Mouse (Mus musculus) liver, embryonic 13.5 days (tissue): ENCODE data around the gene Alpl. TPM values are rescaled to one million over a fixed set of nuclear protein-coding genes. Genes with fewer than 3 reads are reported as not detected.
A peak's percentile ranks its signal among the peaks of the same experiment; 100 is the strongest.

Experiments used
- ATAC-seq: fragments of 200-750 bp; cut with Nextera tagmentation; 2 replicates; pipeline ENCODE4 v1.8.0; 2017; ENCODE audit warnings: low read depth, mild to moderate bottlenecking, moderate number of reproducible peaks, moderate library complexity
- DNase-seq: peaks from one replicate; pipeline ENCODE4 v3.0.0; 2022
- H3K27ac ChIP-seq: fragments of 300-500 bp; sonication (generic); 2 replicates; pipeline ENCODE4 v1.5.1; 2015; ENCODE audit warnings: moderate library complexity, mild to moderate bottlenecking, inconsistent platforms
- H3K27me3 ChIP-seq: fragments of 300-500 bp; sonication (generic); 2 replicates; pipeline ENCODE4 v1.6.1; 2015; ENCODE audit warnings: mild to moderate bottlenecking, inconsistent platforms
- H3K36me3 ChIP-seq: fragments of 300-500 bp; sonication (generic); 2 replicates; pipeline ENCODE4 v1.6.1; 2015; ENCODE audit warnings: mild to moderate bottlenecking, inconsistent platforms
- H3K4me1 ChIP-seq: fragments of 300-500 bp; sonication (generic); replicated peaks from 2 replicates; pipeline ENCODE4 v1.6.1; 2015; ENCODE audit warnings: inconsistent platforms
- H3K4me2 ChIP-seq: fragments of 300-500 bp; sonication (generic); 2 replicates; pipeline ENCODE4 v1.6.1; 2015; ENCODE audit warnings: inconsistent platforms, mild to moderate bottlenecking, moderate library complexity
- H3K4me3 ChIP-seq: fragments of 300-500 bp; sonication (generic); replicated peaks from 2 replicates; pipeline ENCODE4 v1.5.1; 2015; ENCODE audit warnings: mild to moderate bottlenecking, inconsistent platforms
- H3K9ac ChIP-seq: fragments of 300-500 bp; sonication (generic); 2 replicates; pipeline ENCODE4 v1.6.1; 2015; ENCODE audit warnings: mild to moderate bottlenecking, inconsistent platforms
- H3K9me3 ChIP-seq: fragments of 300-500 bp; sonication (generic); replicated peaks from 2 replicates; pipeline ENCODE4 v1.6.1; 2016; ENCODE audit warnings: inconsistent platforms
- WGBS: fragments of 180-500 bp; shearing (Covaris S2); methylation state at CpG from one replicate; pipeline ENCODE4 v1.1.7; 2015; ENCODE audit not compliant: insufficient replicate concordance; 5-methylcytosine and 5-hydroxymethylcytosine counted together
- polyA plus RNA-seq: library from polyadenylated mRNA; unstranded; fragments of >200 nt; fragmentation: Nextera tagmentation; extraction: Ambion mirVana; gene quantifications from 2 replicates; pipeline ENCODE4 v1.2.1, GENCODE M21; 2015

The Alpl gene
- 6.3 and 8.2 TPM in 2 replicates for polyA plus RNA-seq

GRCm38 (mm10) chr4:137795611-137796557 is at the start of gene Alpl:
TSS of gene Alpl (minus strand) at chr4:137796384.
- Histone ChIP-seq H3K36me3 (no peaks in the 10 kb centered on the region), H3K27ac (no peak within 1 kb of the TSS), H3K9me3 (no peaks in the 10 kb centered on the region), H3K4me2 (peak within 1 kb of the TSS; percentile 63), H3K9ac (peak within 1 kb of the TSS; percentile 36), H3K4me1 (peaks cover 10% of the 10 kb centered on the region), H3K4me3 (peak within 1 kb of the TSS; percentile 51), H3K27me3 (peaks cover 72% of the 10 kb centered on the region)
- peak; percentile 22 for DNase-seq
- peak; percentile 64 for ATAC-seq
- 3% methylated on average over 78 of the region's 78 CpGs for WGBS

GRCm38 (mm10) chr4:137844656-137845055 is 48.5 kb upstream of the Alpl start:
- Histone ChIP-seq H3K9ac (no peak overlapping the region), H3K4me1 (no peaks in the 10 kb centered on the region), H3K4me3 (no peak overlapping the region), H3K36me3 (no peaks in the 10 kb centered on the region), H3K4me2 (no peak overlapping the region), H3K27me3 (peaks cover 8% of the 10 kb centered on the region; the same call in 1 of the 2 replicates), H3K9me3 (no peaks in the 10 kb centered on the region), H3K27ac (no peak overlapping the region)
- WGBS, result 23% methylated on average over 11 of the region's 11 CpGs
- DNase-seq, result peak; percentile 37
- ATAC-seq, result no peak

GRCm38 (mm10) chr4:137839452-137839851 is 43.3 kb upstream of the Alpl start:
- WGBS, result 67% methylated on average over 5 of the region's 5 CpGs

GRCm38 (mm10) chr4:137838791-137839190 is 42.6 kb upstream of the Alpl start:
- Histone ChIP-seq H3K9ac (no peak overlapping the region), H3K9me3 (no peaks in the 10 kb centered on the region), H3K4me3 (no peak overlapping the region), H3K27ac (no peak overlapping the region), H3K36me3 (no peaks in the 10 kb centered on the region), H3K4me2 (no peak overlapping the region), H3K4me1 (no peaks in the 10 kb centered on the region), H3K27me3 (peaks cover 8% of the 10 kb centered on the region; the same call in 1 of the 2 replicates)
- DNase-seq (no peak), ATAC-seq (no peak)
- WGBS, result 71% methylated on average over 2 of the region's 2 CpGs

More at GRCm38 (mm10) chr4:137839452-137839851, 43.3 kb upstream of the Alpl start:
- Histone ChIP-seq H3K4me3 (no peak overlapping the region), H3K4me1 (no peaks in the 10 kb centered on the region), H3K27me3 (peaks cover 8% of the 10 kb centered on the region; the same call in 1 of the 2 replicates), H3K9ac (no peak overlapping the region), H3K36me3 (no peaks in the 10 kb centered on the region), H3K9me3 (no peaks in the 10 kb centered on the region), H3K4me2 (no peak overlapping the region), H3K27ac (no peak overlapping the region)
- DNase-seq (no peak), ATAC-seq (no peak)

- 54% methylated on average over 8 of the region's 8 CpGs for WGBS
- H3K27ac ChIP-seq, result no peak overlapping the region
- no peak overlapping the region for H3K9ac ChIP-seq
- no peak overlapping the region for H3K4me3 ChIP-seq
- H3K36me3 ChIP-seq, result no peaks in the 10 kb centered on the region
- DNase-seq (no peak), ATAC-seq (no peak)
- peaks cover 8% of the 10 kb centered on the region; the same call in 1 of the 2 replicates for H3K27me3 ChIP-seq
- no peak overlapping the region for H3K4me2 ChIP-seq
- H3K9me3 ChIP-seq, result no peaks in the 10 kb centered on the region
- no peaks in the 10 kb centered on the region for H3K4me1 ChIP-seq
Observed at GRCm38 (mm10) chr4:137837792-137838191, 41.6 kb upstream of the Alpl start.

- no peak overlapping the region for H3K27ac ChIP-seq
- H3K27me3 ChIP-seq, result peaks cover 6% of the 10 kb centered on the region; the same call in 1 of the 2 replicates
- H3K9ac ChIP-seq, result no peak overlapping the region
- H3K9me3 ChIP-seq, result no peaks in the 10 kb centered on the region
- 71% methylated on average over 5 of the region's 5 CpGs for whole genome bisulfite sequencing
- ATAC-seq (no peak), DNase-seq (no peak)
- no peak overlapping the region for H3K4me2 ChIP-seq
- H3K4me1 ChIP-seq, result no peaks in the 10 kb centered on the region
- no peaks in the 10 kb centered on the region for H3K36me3 ChIP-seq
- no peak overlapping the region for H3K4me3 ChIP-seq
Observed at GRCm38 (mm10) chr4:137836741-137837140, 40.6 kb upstream of the Alpl start.

- Histone ChIP-seq H3K4me2 (no peak overlapping the region), H3K9ac (no peak overlapping the region), H3K27me3 (peaks cover 9% of the 10 kb centered on the region), H3K4me1 (no peaks in the 10 kb centered on the region), H3K27ac (no peak overlapping the region), H3K9me3 (no peaks in the 10 kb centered on the region), H3K4me3 (no peak overlapping the region), H3K36me3 (no peaks in the 10 kb centered on the region)
- WGBS, result 11% methylated on average over 14 of the region's 14 CpGs
- DNase-seq (peak; percentile 23), ATAC-seq (no peak; the same call in 1 of the 2 replicates)
Observed at GRCm38 (mm10) chr4:137835624-137836337, 39.6 kb upstream of the Alpl start.

- no peaks in the 10 kb centered on the region for H3K4me1 ChIP-seq
- no peak overlapping the region for H3K4me2 ChIP-seq
- 70% methylated on average over 11 of the region's 11 CpGs for WGBS
- no peaks in the 10 kb centered on the region for H3K36me3 ChIP-seq
- no peak overlapping the region for H3K9ac ChIP-seq
- H3K27ac ChIP-seq, result no peak overlapping the region
- no peak for DNase-seq
- no peak for ATAC-seq
- H3K4me3 ChIP-seq, result no peak overlapping the region
- peaks cover 30% of the 10 kb centered on the region for H3K27me3 ChIP-seq
- no peaks in the 10 kb centered on the region for H3K9me3 ChIP-seq
Observed at GRCm38 (mm10) chr4:137831598-137831997, 35.4 kb upstream of the Alpl start.

GRCm38 (mm10) chr4:137830380-137830779 is 34.2 kb upstream of the Alpl start:
- 20% methylated on average over 6 of the region's 6 CpGs for WGBS

GRCm38 (mm10) chr4:137824881-137825280 is 28.7 kb upstream of the Alpl start:
- no peaks in the 10 kb centered on the region for H3K9me3 ChIP-seq
- H3K27ac ChIP-seq, result no peak overlapping the region
- no peak overlapping the region for H3K9ac ChIP-seq
- H3K4me3 ChIP-seq, result no peak overlapping the region
- H3K27me3 ChIP-seq, result peaks cover 16% of the 10 kb centered on the region
- H3K36me3 ChIP-seq, result no peaks in the 10 kb centered on the region
- WGBS, result 64% methylated on average over 2 of the region's 2 CpGs
- no peak for DNase-seq
- H3K4me2 ChIP-seq, result no peak overlapping the region
- ATAC-seq, result no peak
- no peaks in the 10 kb centered on the region for H3K4me1 ChIP-seq

More at GRCm38 (mm10) chr4:137830380-137830779, 34.2 kb upstream of the Alpl start:
- ATAC-seq (no peak), DNase-seq (no peak)
- H3K27me3 ChIP-seq, result peaks cover 30% of the 10 kb centered on the region
- H3K4me1 ChIP-seq, result no peaks in the 10 kb centered on the region
- no peaks in the 10 kb centered on the region for H3K36me3 ChIP-seq
- H3K4me2 ChIP-seq, result no peak overlapping the region
- no peaks in the 10 kb centered on the region for H3K9me3 ChIP-seq
- no peak overlapping the region for H3K27ac ChIP-seq
- no peak overlapping the region for H3K9ac ChIP-seq
- no peak overlapping the region for H3K4me3 ChIP-seq

GRCm38 (mm10) chr4:137823542-137823941 is 27.4 kb upstream of the Alpl start:
- Histone ChIP-seq H3K4me3 (no peak overlapping the region), H3K36me3 (no peaks in the 10 kb centered on the region), H3K9ac (no peak overlapping the region), H3K4me2 (no peak overlapping the region), H3K27ac (no peak overlapping the region), H3K27me3 (peaks cover 2% of the 10 kb centered on the region; the same call in 1 of the 2 replicates), H3K4me1 (no peaks in the 10 kb centered on the region), H3K9me3 (no peaks in the 10 kb centered on the region)
- WGBS, result 65% methylated on average over 3 of the region's 3 CpGs
- no peak for ATAC-seq
- DNase-seq, result no peak
